Mouse (Mus musculus) liver, embryonic 16.5 days (tissue): ENCODE results near the gene Acbd6. TPM values are rescaled to one million over a fixed set of nuclear protein-coding genes. Genes with fewer than 3 reads are reported as not detected.

Experiments
- ATAC-seq: fragments of 200-750 bp; cut with Nextera tagmentation; 2 replicates; pipeline ENCODE4 v1.8.0; 2017; ENCODE audit warnings: low read depth, mild to moderate bottlenecking, moderate number of reproducible peaks, moderate library complexity
- H3K27ac ChIP-seq: fragments of 300-500 bp; sonication (generic); 2 replicates; pipeline ENCODE4 v1.5.1; 2014; ENCODE audit warnings: mild to moderate bottlenecking, low read length
- H3K27me3 ChIP-seq: fragments of 300-500 bp; sonication (generic); 2 replicates; pipeline ENCODE4 v1.6.1; 2014; ENCODE audit warnings: low read depth, low read length, mixed read lengths; ENCODE audit not compliant: control insufficient read depth, insufficient read depth
- H3K36me3 ChIP-seq: fragments of 300-500 bp; sonication (generic); 2 replicates; pipeline ENCODE4 v1.6.1; 2014; ENCODE audit warnings: mild to moderate bottlenecking; ENCODE audit not compliant: control insufficient read depth, insufficient read depth
- H3K4me1 ChIP-seq: fragments of 300-500 bp; sonication (generic); 2 replicates; pipeline ENCODE4 v1.6.1; 2014; ENCODE audit warnings: low read depth, low read length, mixed read lengths; ENCODE audit not compliant: control insufficient read depth
- H3K4me2 ChIP-seq: fragments of 300-500 bp; sonication (generic); 2 replicates; pipeline ENCODE4 v1.6.1; 2014; ENCODE audit warnings: low read depth, low read length, mixed read lengths
- H3K4me3 ChIP-seq: fragments of 300-500 bp; sonication (generic); 2 replicates; pipeline ENCODE4 v1.5.1; 2014; ENCODE audit warnings: low read depth, mild to moderate bottlenecking, low read length
- H3K9ac ChIP-seq: fragments of 300-500 bp; sonication (generic); 2 replicates; pipeline ENCODE4 v1.6.1; 2014; ENCODE audit warnings: low read depth, low read length
- H3K9me3 ChIP-seq: fragments of 300-500 bp; sonication (generic); replicated peaks from 2 replicates; pipeline ENCODE4 v1.6.1; 2016; ENCODE audit warnings: low read length; ENCODE audit not compliant: control insufficient read depth
- WGBS: fragments of 180-500 bp; shearing (Covaris S2); extraction: QIAGEN DNeasy Blood & Tissue Kit; methylation state at CpG from one replicate; pipeline ENCODE4 v1.1.7; 2014; ENCODE audit not compliant: insufficient replicate concordance; 5-methylcytosine and 5-hydroxymethylcytosine counted together
- polyA plus RNA-seq: library from polyadenylated mRNA; unstranded; fragments of >200 nt; fragmentation: Nextera tagmentation; extraction: Ambion mirVana; gene quantifications from 2 replicates; pipeline ENCODE4 v1.2.1, GENCODE M21; 2015

The Acbd6 gene
- polyA plus RNA-seq, 1 experiment from 2014 or later: 29.1 TPM

GRCm38 (mm10) chr1:155720006-155720405 is 162.1 kb downstream of the Acbd6 start:
- H3K4me3 ChIP-seq: no peak overlapping the region
- H3K27ac ChIP-seq: no peak overlapping the region
- no peak overlapping the region for H3K9ac ChIP-seq
- peaks cover 13% of the 10 kb centered on the region for H3K27me3 ChIP-seq
- H3K36me3 ChIP-seq: no peaks in the 10 kb centered on the region
- ATAC-seq: no peak
- WGBS: 34% methylated on average over 5 of the region's 5 CpGs
- H3K9me3 ChIP-seq: no peaks in the 10 kb centered on the region
- no peaks in the 10 kb centered on the region for H3K4me1 ChIP-seq
- H3K4me2 ChIP-seq: no peak overlapping the region

- WGBS: 37% methylated on average over 8 of the region's 8 CpGs
- H3K27me3 ChIP-seq: peaks cover 13% of the 10 kb centered on the region
These were observed 163.5 kb downstream of the Acbd6 start for GRCm38 (mm10) chr1:155721443-155721842.

GRCm38 (mm10) chr1:155722185-155722584 is 164.3 kb downstream of the Acbd6 start:
- Histone ChIP-seq H3K9me3 (no peaks in the 10 kb centered on the region), H3K4me1 (no peaks in the 10 kb centered on the region), H3K36me3 (no peaks in the 10 kb centered on the region), H3K27me3 (peaks cover 13% of the 10 kb centered on the region), H3K9ac (no peak overlapping the region), H3K27ac (no peak overlapping the region), H3K4me2 (no peak overlapping the region), H3K4me3 (no peak overlapping the region)
- no peak for ATAC-seq
- WGBS: under 1% methylated on average over 13 of the region's 13 CpGs

More at GRCm38 (mm10) chr1:155721443-155721842, 163.5 kb downstream of the Acbd6 start:
- Histone ChIP-seq H3K4me1 (no peaks in the 10 kb centered on the region), H3K9me3 (no peaks in the 10 kb centered on the region), H3K4me3 (no peak overlapping the region), H3K4me2 (no peak overlapping the region), H3K9ac (no peak overlapping the region), H3K36me3 (no peaks in the 10 kb centered on the region), H3K27ac (no peak overlapping the region)
- ATAC-seq: no peak

GRCm38 (mm10) chr1:155724301-155724700 is 166.4 kb downstream of the Acbd6 start:
- no peak overlapping the region for H3K4me2 ChIP-seq
- H3K9me3 ChIP-seq: no peaks in the 10 kb centered on the region
- WGBS: 58% methylated on average over 3 of the region's 3 CpGs
- H3K4me3 ChIP-seq: no peak overlapping the region
- no peak for ATAC-seq
- H3K4me1 ChIP-seq: no peaks in the 10 kb centered on the region
- H3K27ac ChIP-seq: no peak overlapping the region
- no peaks in the 10 kb centered on the region for H3K36me3 ChIP-seq
- peaks cover 29% of the 10 kb centered on the region for H3K27me3 ChIP-seq
- no peak overlapping the region for H3K9ac ChIP-seq

GRCm38 (mm10) chr1:155725876-155726275 is 168.0 kb downstream of the Acbd6 start:
- Histone ChIP-seq H3K4me2 (no peak overlapping the region), H3K36me3 (no peaks in the 10 kb centered on the region), H3K9me3 (no peaks in the 10 kb centered on the region), H3K4me1 (no peaks in the 10 kb centered on the region), H3K4me3 (no peak overlapping the region), H3K27ac (no peak overlapping the region), H3K27me3 (peaks cover 40% of the 10 kb centered on the region), H3K9ac (no peak overlapping the region)
- ATAC-seq: no peak
- WGBS: 54% methylated on average over 2 of the region's 2 CpGs

GRCm38 (mm10) chr1:155727830-155728229 is 169.9 kb downstream of the Acbd6 start:
- 21% methylated on average over 10 of the region's 10 CpGs for WGBS
- Histone ChIP-seq H3K9me3 (no peaks in the 10 kb centered on the region), H3K9ac (no peak overlapping the region), H3K27ac (no peak overlapping the region), H3K4me3 (no peak overlapping the region), H3K4me1 (no peaks in the 10 kb centered on the region), H3K36me3 (no peaks in the 10 kb centered on the region), H3K27me3 (peaks cover 56% of the 10 kb centered on the region), H3K4me2 (no peak overlapping the region)
- ATAC-seq: no peak

- Histone ChIP-seq H3K9ac (no peak overlapping the region), H3K36me3 (no peaks in the 10 kb centered on the region), H3K4me2 (no peak overlapping the region), H3K4me3 (no peak overlapping the region), H3K9me3 (no peaks in the 10 kb centered on the region), H3K27me3 (peaks cover 53% of the 10 kb centered on the region), H3K4me1 (no peaks in the 10 kb centered on the region), H3K27ac (no peak overlapping the region)
- ATAC-seq: no peak
- WGBS: 4% methylated on average over 23 of the region's 23 CpGs
These were observed 171.3 kb downstream of the Acbd6 start for GRCm38 (mm10) chr1:155729113-155729795.

GRCm38 (mm10) chr1:155731156-155731555 is 173.2 kb downstream of the Acbd6 start:
- H3K4me3 ChIP-seq: no peak overlapping the region
- WGBS: 1% methylated on average over 2 of the region's 2 CpGs
- H3K9me3 ChIP-seq: no peaks in the 10 kb centered on the region
- H3K27ac ChIP-seq: no peak overlapping the region
- no peaks in the 10 kb centered on the region for H3K36me3 ChIP-seq
- no peak overlapping the region for H3K4me2 ChIP-seq
- H3K4me1 ChIP-seq: no peaks in the 10 kb centered on the region
- no peak overlapping the region for H3K9ac ChIP-seq
- H3K27me3 ChIP-seq: peaks cover 70% of the 10 kb centered on the region
- no peak for ATAC-seq

- 1% methylated on average over 26 of the region's 26 CpGs for WGBS
- Histone ChIP-seq H3K27ac (no peak overlapping the region), H3K9me3 (no peaks in the 10 kb centered on the region), H3K27me3 (peaks cover 90% of the 10 kb centered on the region), H3K4me1 (no peaks in the 10 kb centered on the region), H3K4me3 (no peak overlapping the region), H3K36me3 (no peaks in the 10 kb centered on the region), H3K9ac (no peak overlapping the region), H3K4me2 (no peak overlapping the region)
- ATAC-seq: no peak
These were observed 178.3 kb downstream of the Acbd6 start for GRCm38 (mm10) chr1:155736096-155736825.
